Mouse (Mus musculus): ENCODE results near the gene Csnka2ip. TPM values are rescaled to one million over a fixed set of nuclear protein-coding genes. Genes with fewer than 3 reads are reported as not detected.
A peak's percentile ranks its signal among the peaks of the same experiment; 100 is the strongest.

The Csnka2ip gene
- polyA plus RNA-seq (2012; rRNA removed) (0.04 TPM in 1 of 2 replicates, not detected in the other), polyA plus RNA-seq (2014; fragmentation: Nextera tagmentation; extraction: Ambion mirVana) (not detected in 2 replicates)

DNA sequence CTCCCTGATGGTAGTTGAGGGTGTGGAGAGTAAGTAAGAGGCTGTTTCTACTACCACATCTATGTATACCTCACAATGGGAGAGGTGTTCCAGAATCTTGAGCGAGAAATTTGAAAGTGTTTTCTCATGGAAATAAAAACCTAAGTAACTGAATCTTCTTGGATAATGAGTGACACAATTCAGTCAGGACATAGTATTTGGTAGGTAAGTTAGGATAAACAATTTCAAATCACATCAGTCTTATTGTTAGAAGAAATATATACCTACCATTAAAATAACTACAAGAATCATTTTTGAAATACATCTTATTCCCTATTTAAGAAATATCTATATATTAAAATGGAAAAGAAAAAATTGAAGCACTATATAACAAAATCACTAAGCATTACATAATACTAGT, at the start of gene Csnka2ip:
Gene Csnka2ip (minus strand): TSS at position 101 of the 400 bp plus-strand sequence.
- Histone ChIP-seq H3K27ac (replicated peaks; ENCODE audit: low read depth, low read length) (no peak within 1 kb of the TSS), H3K9ac (ENCODE audit: low read depth, low read length, severe bottlenecking) (no peak within 1 kb of the TSS), H3K36me3 (ENCODE audit: control insufficient read depth, insufficient read depth, low read length) (no peaks in the 10 kb centered on the region), H3K9me3 (ENCODE audit: control insufficient read depth, low read length) (no peaks in the 10 kb centered on the region), H3K4me3 (replicated peaks; ENCODE audit: low read length) (no peak within 1 kb of the TSS), H3K4me2 (replicated peaks; ENCODE audit: low read depth, low read length, severe bottlenecking) (no peak within 1 kb of the TSS), H3K27me3 (ENCODE audit: control insufficient read depth, insufficient read depth, low read length) (no peaks in the 10 kb centered on the region), H3K4me1 (ENCODE audit: control insufficient read depth, insufficient read depth, low read length) (no peaks in the 10 kb centered on the region)
- WGBS: 98% methylated on average over 1 of the region's 1 CpGs
- ATAC-seq (ENCODE audit: low FRiP score, low read depth) (no peak), DNase-seq (ENCODE audit: low spot score) (no peak)
- no peak for TF ChIP-seq POLR2A (IDR thresholded peaks at IDR 0.05; ENCODE audit: borderline replicate concordance, extremely low read depth, insufficient read depth, insufficient read length)

GRCm38 (mm10) chr16:64649594-64650290, 47.5 kb upstream of the Csnka2ip start:
- Histone ChIP-seq H3K4me3 (replicated peaks; ENCODE audit: low read length) (no peak overlapping the region), H3K27ac (replicated peaks; ENCODE audit: low read depth, low read length) (no peak overlapping the region), H3K27me3 (ENCODE audit: control insufficient read depth, insufficient read depth, low read length) (no peaks in the 10 kb centered on the region), H3K9ac (ENCODE audit: low read depth, low read length, severe bottlenecking) (no peak overlapping the region), H3K36me3 (ENCODE audit: control insufficient read depth, insufficient read depth, low read length) (no peaks in the 10 kb centered on the region), H3K4me2 (replicated peaks; ENCODE audit: low read depth, low read length, severe bottlenecking) (no peak overlapping the region), H3K4me1 (ENCODE audit: control insufficient read depth, insufficient read depth, low read length) (no peaks in the 10 kb centered on the region; the same call in 1 of the 2 replicates), H3K9me3 (ENCODE audit: control insufficient read depth, low read length) (no peaks in the 10 kb centered on the region)
- TF ChIP-seq POLR2A (IDR thresholded peaks at IDR 0.05; ENCODE audit: borderline replicate concordance, extremely low read depth, insufficient read depth, insufficient read length): no peak
- DNase-seq (ENCODE audit: low spot score) (peak; percentile 17), ATAC-seq (ENCODE audit: low FRiP score, low read depth) (no peak)
- WGBS: 49% methylated on average over 13 of the region's 13 CpGs

- Histone ChIP-seq H3K9me3 (ENCODE audit: control insufficient read depth, low read length) (no peaks in the 10 kb centered on the region), H3K4me1 (ENCODE audit: control insufficient read depth, insufficient read depth, low read length) (no peaks in the 10 kb centered on the region; the same call in 1 of the 2 replicates), H3K9ac (ENCODE audit: low read depth, low read length, severe bottlenecking) (no peak overlapping the region), H3K4me3 (replicated peaks; ENCODE audit: low read length) (no peak overlapping the region), H3K27ac (replicated peaks; ENCODE audit: low read depth, low read length) (no peak overlapping the region), H3K27me3 (ENCODE audit: control insufficient read depth, insufficient read depth, low read length) (no peaks in the 10 kb centered on the region), H3K36me3 (ENCODE audit: control insufficient read depth, insufficient read depth, low read length) (no peaks in the 10 kb centered on the region), H3K4me2 (replicated peaks; ENCODE audit: low read depth, low read length, severe bottlenecking) (no peak overlapping the region)
- DNase-seq (ENCODE audit: low spot score): no peak
- WGBS: 92% methylated on average over 2 of the region's 2 CpGs
- no peak for TF ChIP-seq POLR2A (IDR thresholded peaks at IDR 0.05; ENCODE audit: borderline replicate concordance, extremely low read depth, insufficient read depth, insufficient read length)
- no peak for ATAC-seq (ENCODE audit: low FRiP score, low read depth)
Measured at GRCm38 (mm10) chr16:64647771-64648170, 45.6 kb upstream of the Csnka2ip start.

DNA sequence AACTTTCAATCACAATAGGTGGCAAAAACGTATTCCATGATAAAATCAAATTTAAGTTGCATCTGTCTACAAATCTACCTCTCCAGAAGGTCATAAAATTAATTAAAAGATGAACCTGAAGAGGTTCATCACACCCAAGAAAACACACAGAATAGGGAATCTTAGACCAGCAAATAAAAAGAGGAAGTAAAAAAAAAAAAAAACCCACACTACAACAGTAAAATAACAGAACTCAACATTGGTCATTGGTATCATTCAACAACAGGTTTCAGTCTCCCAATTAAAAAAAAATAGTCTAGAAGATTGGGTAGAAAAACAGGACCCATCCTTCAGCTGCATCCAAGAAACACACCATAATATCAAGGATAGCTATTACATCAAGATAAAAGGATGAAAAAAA, 32.9 kb upstream of the Csnka2ip start:
- WGBS: 76% methylated on average over 1 of the region's 1 CpGs
- Histone ChIP-seq H3K27ac (replicated peaks; ENCODE audit: low read depth, low read length) (no peak overlapping the region), H3K9ac (ENCODE audit: low read depth, low read length, severe bottlenecking) (no peak overlapping the region), H3K4me2 (replicated peaks; ENCODE audit: low read depth, low read length, severe bottlenecking) (no peak overlapping the region), H3K27me3 (ENCODE audit: control insufficient read depth, insufficient read depth, low read length) (no peaks in the 10 kb centered on the region), H3K9me3 (ENCODE audit: control insufficient read depth, low read length) (no peaks in the 10 kb centered on the region), H3K4me3 (replicated peaks; ENCODE audit: low read length) (no peak overlapping the region), H3K36me3 (ENCODE audit: control insufficient read depth, insufficient read depth, low read length) (no peaks in the 10 kb centered on the region), H3K4me1 (ENCODE audit: control insufficient read depth, insufficient read depth, low read length) (no peaks in the 10 kb centered on the region)
- no peak for TF ChIP-seq POLR2A (IDR thresholded peaks at IDR 0.05; ENCODE audit: borderline replicate concordance, extremely low read depth, insufficient read depth, insufficient read length)
- DNase-seq (ENCODE audit: low spot score) (no peak), ATAC-seq (ENCODE audit: low FRiP score, low read depth) (no peak)

DNA sequence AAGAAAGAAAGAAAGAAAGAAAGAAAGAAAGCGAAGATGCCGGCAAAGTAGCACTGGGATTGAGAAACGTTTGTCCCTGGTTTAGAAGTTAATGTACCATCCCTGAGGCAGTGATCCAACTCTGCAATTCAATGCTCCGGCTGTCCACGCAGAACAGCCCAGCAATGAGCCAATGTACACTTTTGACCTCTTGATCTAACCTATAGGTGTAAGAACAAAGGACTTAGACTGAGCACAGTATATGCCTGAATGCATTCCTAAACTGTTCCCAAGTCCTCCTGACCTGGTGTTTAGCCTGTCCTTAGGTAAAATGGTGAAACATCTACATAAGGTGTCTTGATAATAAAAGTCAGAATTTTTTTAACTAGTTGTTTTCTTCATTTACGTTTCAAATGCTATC, 17.9 kb upstream of the Csnka2ip start:
- 83% methylated on average over 6 of the region's 6 CpGs for WGBS
- H3K27ac ChIP-seq (replicated peaks; ENCODE audit: low read depth, low read length): no peak overlapping the region
- H3K4me3 ChIP-seq (replicated peaks; ENCODE audit: low read length): no peak overlapping the region
- H3K4me1 ChIP-seq (ENCODE audit: control insufficient read depth, insufficient read depth, low read length): no peaks in the 10 kb centered on the region
- no peak for TF ChIP-seq POLR2A (IDR thresholded peaks at IDR 0.05; ENCODE audit: borderline replicate concordance, extremely low read depth, insufficient read depth, insufficient read length)
- H3K9ac ChIP-seq (ENCODE audit: low read depth, low read length, severe bottlenecking): no peak overlapping the region
- ATAC-seq (ENCODE audit: low FRiP score, low read depth) (no peak), DNase-seq (ENCODE audit: low spot score) (no peak)
- H3K4me2 ChIP-seq (replicated peaks; ENCODE audit: low read depth, low read length, severe bottlenecking): no peak overlapping the region
- no peaks in the 10 kb centered on the region for H3K27me3 ChIP-seq (ENCODE audit: control insufficient read depth, insufficient read depth, low read length)
- no peaks in the 10 kb centered on the region for H3K9me3 ChIP-seq (ENCODE audit: control insufficient read depth, low read length)
- no peaks in the 10 kb centered on the region for H3K36me3 ChIP-seq (ENCODE audit: control insufficient read depth, insufficient read depth, low read length)

All from limb, embryonic 14.5 days (tissue).